Mouse (Mus musculus): ENCODE results near the gene Lrrc46.

DNA sequence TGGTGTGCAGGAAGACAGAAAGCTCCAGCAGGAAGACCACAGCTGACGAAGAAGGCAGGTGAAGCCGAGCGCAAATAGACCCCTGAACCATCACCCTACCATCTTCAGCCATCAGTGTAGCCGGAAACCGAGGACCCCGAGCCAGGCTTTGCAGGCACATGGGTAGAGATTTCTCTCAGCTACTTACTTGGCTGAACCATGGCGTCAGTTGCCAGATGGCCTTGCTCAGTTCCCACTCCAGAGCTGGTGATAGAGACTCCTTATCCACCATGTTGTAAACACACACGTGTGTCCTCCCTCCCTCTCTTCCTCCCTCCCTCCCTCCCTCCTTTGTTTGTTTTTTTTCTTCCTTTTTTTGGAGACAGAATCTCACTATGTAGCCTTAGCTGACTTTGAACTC, 33.0 kb upstream of the Lrrc46 start:
- no peak for TF ChIP-seq CTCF (IDR thresholded peaks at IDR 0.05; ENCODE audit: extremely low read depth, insufficient read depth, low read length)
- no peak for TF ChIP-seq POLR2A (IDR thresholded peaks at IDR 0.05; ENCODE audit: extremely low read depth, insufficient read depth, low read length)
